Mouse (Mus musculus) ES-E14 (cell line): Measurements from ENCODE around the gene 9530053A07Rik. TPM values are rescaled to one million over a fixed set of nuclear protein-coding genes. Genes with fewer than 3 reads are reported as not detected.

Experiments used
- DNase-seq: peaks from one replicate; pipeline ENCODE4 v3.0.0-alpha.2; 2013; ENCODE audit warnings: low read depth, low spot score
- H3K27ac ChIP-seq: 2 replicates; pipeline ENCODE4 v1.5.1; 2012; ENCODE audit warnings: low read depth, mild to moderate bottlenecking, low read length, moderate library complexity, mixed read lengths; ENCODE audit not compliant: poor library complexity, insufficient read depth, severe bottlenecking
- H3K36me3 ChIP-seq: 2 replicates; pipeline ENCODE4 v1.6.1; 2012; ENCODE audit warnings: mild to moderate bottlenecking, low read length, moderate library complexity, mixed read lengths; ENCODE audit not compliant: control insufficient read depth, poor library complexity, insufficient read depth, severe bottlenecking
- H3K4me1 ChIP-seq, 2 experiments: fragments of 150-350 bp in 1 of 2; sonication (generic) in 1 of 2; 2 replicates each; pipeline ENCODE4 v1.6.1; 2012; ENCODE audit warnings: low read length in 2 of 2, mild to moderate bottlenecking in 1 of 2, mixed read lengths in 1 of 2; ENCODE audit not compliant: control insufficient read depth in 2 of 2, insufficient read depth in 2 of 2, poor library complexity in 1 of 2
- H3K4me3 ChIP-seq, 2 experiments: fragments of 150-350 bp in 1 of 2; sonication (generic) in 1 of 2; 2 replicates each; pipeline ENCODE4 v1.5.1; 2012; ENCODE audit warnings: low read length in 2 of 2, low read depth in 1 of 2, mild to moderate bottlenecking in 1 of 2, mixed read lengths in 1 of 2; ENCODE audit not compliant: insufficient read depth in 1 of 2, poor library complexity in 1 of 2, severe bottlenecking in 1 of 2
- H3K9ac ChIP-seq: 2 replicates; pipeline ENCODE4 v1.6.1; 2012; ENCODE audit warnings: low read depth, mild to moderate bottlenecking, low read length, mixed read lengths; ENCODE audit not compliant: poor library complexity, insufficient read depth, severe bottlenecking
- H3K9me3 ChIP-seq: fragments of 150-350 bp; sonication (generic); 2 replicates; pipeline ENCODE4 v1.6.1; 2012; ENCODE audit warnings: low read depth, mild to moderate bottlenecking, low read length; ENCODE audit not compliant: control insufficient read depth, insufficient read depth
- CHD2 ChIP-seq: IDR thresholded peaks from 2 replicates; pipeline ENCODE4 v1.6.1; 2014; ENCODE audit warnings: mild to moderate bottlenecking, low read depth, low read length, inconsistent platforms
- HCFC1 ChIP-seq: IDR thresholded peaks from 2 replicates; pipeline ENCODE4 v1.6.1; 2012; ENCODE audit warnings: low read length, inconsistent platforms, borderline replicate concordance; ENCODE audit not compliant: insufficient read depth
- MAFK ChIP-seq: IDR thresholded peaks from 2 replicates; pipeline ENCODE4 v1.6.1; 2014; ENCODE audit warnings: mild to moderate bottlenecking, low read depth, low read length, inconsistent platforms; ENCODE audit not compliant: insufficient read depth
- ZC3H11A ChIP-seq: IDR thresholded peaks from 2 replicates; pipeline ENCODE4 v1.6.1; 2012; ENCODE audit warnings: low read depth, mild to moderate bottlenecking, inconsistent platforms, low read length, borderline replicate concordance
- ZNF384 ChIP-seq: IDR thresholded peaks from 2 replicates; pipeline ENCODE4 v1.6.1; 2012; ENCODE audit warnings: low read depth, low read length, inconsistent platforms
- in situ Hi-C, 2 experiments: fragments of 600-800 bp; cut with MboI; formaldehyde crosslinking; loops; one replicate each; pipeline ENCODE4 v1.15.1; 2025; ENCODE audit warnings: low sequenced_read_pairs in 2 of 2, inconsistent platforms in 1 of 2; ENCODE audit not compliant: unreplicated experiment in 2 of 2
- total RNA-seq: library from RNA; depleted of rRNA; stranded (reverse); fragments of 300-350 nt; gene quantifications from 2 replicates; pipeline ENCODE4 v1.2.3, GENCODE M21; 2012

9530053A07Rik gene
- total RNA-seq, 1 experiment, result 0.85 TPM

- TF ChIP-seq HCFC1, result no peak
- TF ChIP-seq ZNF384, result peak; percentile 36; the same call in 1 of the 2 replicates
- TF ChIP-seq MAFK, result no peak
- in situ Hi-C loops, result no loop called here
- Histone ChIP-seq H3K27ac (no peak overlapping the region; the same call in 1 of the 2 replicates), H3K4me3 (no peak overlapping the region), H3K9me3 (no peaks in the 10 kb centered on the region), H3K4me1 (peaks cover 2 to 6% of the 10 kb centered on the region in 2 experiments; a peak in 2 of 4 replicates), H3K36me3 (peaks cover 31% of the 10 kb centered on the region), H3K9ac (no peak overlapping the region)
- no peak for DNase-seq
Observed at GRCm38 (mm10) chr7:28195414-28196098, 66.3 kb downstream of the 9530053A07Rik start.

GRCm38 (mm10) chr7:28196528-28196927 is 67.3 kb downstream of the 9530053A07Rik start:
- Histone ChIP-seq H3K9ac (no peak overlapping the region; the same call in 1 of the 2 replicates), H3K9me3 (no peaks in the 10 kb centered on the region), H3K4me1 (peaks cover 2 to 6% of the 10 kb centered on the region in 2 experiments; a peak in 2 of 4 replicates), H3K4me3 (no peak overlapping the region), H3K27ac (no peak overlapping the region; the same call in 1 of the 2 replicates), H3K36me3 (peaks cover 28% of the 10 kb centered on the region)
- DNase-seq, result no peak
- TF ChIP-seq ZNF384 (no peak), HCFC1 (no peak), MAFK (no peak), CHD2 (no peak), ZC3H11A (no peak)
- in situ Hi-C loops, result no loop called here

GRCm38 (mm10) chr7:28199054-28199453 is 69.8 kb downstream of the 9530053A07Rik start:
- no peak for DNase-seq
- in situ Hi-C loops, result no loop called here
- H3K4me3 ChIP-seq, result no peak overlapping the region
- TF ChIP-seq HCFC1, result no peak
- no peak for TF ChIP-seq MAFK
- TF ChIP-seq ZNF384, result no peak
- TF ChIP-seq CHD2, result no peak
- no peak for TF ChIP-seq ZC3H11A
- H3K4me1 ChIP-seq, result peaks cover 2 to 6% of the 10 kb centered on the region in 2 experiments; a peak in 2 of 4 replicates
- no peaks in the 10 kb centered on the region for H3K9me3 ChIP-seq
- no peak overlapping the region for H3K27ac ChIP-seq
- no peak overlapping the region for H3K9ac ChIP-seq
- H3K36me3 ChIP-seq, result peaks cover 14% of the 10 kb centered on the region

GRCm38 (mm10) chr7:28203207-28204108 is 74.2 kb downstream of the 9530053A07Rik start:
- Histone ChIP-seq H3K27ac (no peak overlapping the region), H3K4me1 (no peaks in the 10 kb centered on the region), H3K9ac (no peak overlapping the region), H3K4me3 (no peak overlapping the region), H3K9me3 (no peaks in the 10 kb centered on the region), H3K36me3 (no peaks in the 10 kb centered on the region)
- TF ChIP-seq CHD2 (no peak), ZNF384 (peak; percentile 71; the same call in 1 of the 2 replicates)
- in situ Hi-C loops, result loop anchor here in 1 of 2 experiments (10.0 kb wide), 1 partner anchor 61 kb away; the partner anchor contains the start of gene Eid2
- no peak for DNase-seq
